In the genomic region with DNA sequence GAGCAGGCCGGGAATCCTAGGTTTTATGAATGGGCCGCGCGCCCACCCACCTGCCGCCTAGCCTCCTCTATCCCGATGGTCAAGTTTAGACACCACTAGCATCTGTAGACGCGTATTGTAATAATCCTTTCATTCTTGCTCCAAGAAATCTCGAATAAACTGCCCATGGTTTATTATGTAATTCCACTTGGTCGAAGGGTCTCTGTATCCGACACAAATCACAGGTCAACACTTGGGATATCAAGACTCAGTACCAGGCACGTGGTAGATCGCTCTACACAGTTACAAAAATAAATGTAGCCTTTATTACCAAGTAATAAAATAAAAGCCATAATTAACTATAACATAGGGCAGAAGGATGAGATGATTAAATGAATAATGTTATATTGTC, we compare ENCODE assay signal across 8 mouse cellular contexts. TPM values are rescaled to one million over a fixed set of nuclear protein-coding genes. Genes with fewer than 3 reads are reported as not detected.
DNase-seq lines count a peak whose midpoint lies in the region; ATAC-seq and TF ChIP-seq lines count a peak whose summit lies in the region.

No protein-coding gene starts in this region.

- DNase-seq in kidney, adult 2 months, result no peak
- DNase-seq in kidney, postnatal 10 days, result no peak
- no peak for DNase-seq in midbrain, embryonic 11.5 days (ENCODE audit: low spot score, missing footprints)
- DNase-seq in retina, embryonic 14.5 days (ENCODE audit: low spot score), result no peak
- no peak for DNase-seq in thymus, postnatal 36 days
- DNase-seq in ovary, postnatal 10 days (ENCODE audit: low spot score), result no peak

- no peaks in the 10 kb centered on the region for H3K9me3 ChIP-seq in hindbrain, embryonic 12.5 days (replicated peaks)
- no peaks in the 10 kb centered on the region for H3K9me3 ChIP-seq in midbrain, embryonic 11.5 days (ENCODE audit: control insufficient read depth, low read length)

- H3K4me2 ChIP-seq in hindbrain, embryonic 12.5 days (replicated peaks), result peak overlapping the region; percentile 84
- peak overlapping the region; percentile 41 for H3K4me2 ChIP-seq in midbrain, embryonic 11.5 days

- 7% methylated on average over 13 of the region's 13 CpGs for WGBS in kidney, adult 2 months
- 11% methylated on average over 13 of the region's 13 CpGs for WGBS in hindbrain, embryonic 12.5 days
- 14% methylated on average over 13 of the region's 13 CpGs for WGBS in midbrain, embryonic 11.5 days

- no peak for TF ChIP-seq POLR2A in kidney, adult 2 months (IDR thresholded peaks at IDR 0.05; ENCODE audit: low read depth, low read length)
- TF ChIP-seq POLR2A in bone marrow macrophage, adult 2 months (IDR thresholded peaks at IDR 0.05; ENCODE audit: borderline replicate concordance, low read depth, low read length), result no peak

- peaks cover 10% of the 10 kb centered on the region for H3K4me1 ChIP-seq in kidney, adult 2 months (ENCODE audit: control insufficient read depth, insufficient read depth, low read length)
- peaks cover 25% of the 10 kb centered on the region for H3K4me1 ChIP-seq in bone marrow macrophage, adult 2 months (ENCODE audit: control insufficient read depth, insufficient read depth, low read length)
- H3K4me1 ChIP-seq in hindbrain, embryonic 12.5 days, result peaks cover 24% of the 10 kb centered on the region
- H3K4me1 ChIP-seq in midbrain, embryonic 11.5 days (ENCODE audit: control insufficient read depth, insufficient read depth, low read length), result peaks cover 14% of the 10 kb centered on the region

- no peaks in the 10 kb centered on the region for H3K27me3 ChIP-seq in kidney, adult 2 months (replicated peaks; ENCODE audit: control insufficient read depth, insufficient read depth, low read length)
- no peaks in the 10 kb centered on the region for H3K27me3 ChIP-seq in hindbrain, embryonic 12.5 days
- no peaks in the 10 kb centered on the region for H3K27me3 ChIP-seq in midbrain, embryonic 11.5 days (ENCODE audit: control insufficient read depth, insufficient read depth, low read length)

- peaks cover 2% of the 10 kb centered on the region; the same call in 1 of the 2 replicates for H3K36me3 ChIP-seq in kidney, adult 2 months (ENCODE audit: control insufficient read depth, insufficient read depth, low read length)
- peaks cover 42% of the 10 kb centered on the region for H3K36me3 ChIP-seq in hindbrain, embryonic 12.5 days
- H3K36me3 ChIP-seq in midbrain, embryonic 11.5 days (ENCODE audit: control insufficient read depth, insufficient read depth, low read length), result peaks cover 13% of the 10 kb centered on the region

- ATAC-seq in hindbrain, embryonic 12.5 days (ENCODE audit: low FRiP score), result no peak; the same call in 1 of the 2 replicates
- ATAC-seq in midbrain, embryonic 11.5 days (ENCODE audit: low FRiP score), result no peak

- H3K27ac ChIP-seq in kidney, adult 2 months (ENCODE audit: insufficient read depth, low read depth, low read length), result no peak overlapping the region
- no peak overlapping the region for H3K27ac ChIP-seq in bone marrow macrophage, adult 2 months (ENCODE audit: insufficient read depth, low read depth, low read length)
- H3K27ac ChIP-seq in hindbrain, embryonic 12.5 days, result peak overlapping the region; percentile 97
- no peak overlapping the region for H3K27ac ChIP-seq in midbrain, embryonic 11.5 days (ENCODE audit: low read depth, low read length)

- no peak for TF ChIP-seq CTCF in kidney, adult 2 months (conservative IDR thresholded peaks at IDR 0.05; ENCODE audit: insufficient read depth, insufficient read length, low read depth, low read length)
- TF ChIP-seq CTCF in bone marrow macrophage, adult 2 months (IDR thresholded peaks at IDR 0.05; ENCODE audit: low read depth, low read length), result no peak

- no peak overlapping the region for H3K9ac ChIP-seq in hindbrain, embryonic 12.5 days
- no peak overlapping the region for H3K9ac ChIP-seq in midbrain, embryonic 11.5 days (ENCODE audit: low read length)

- peak overlapping the region; percentile 35; the same call in 1 of the 2 replicates for H3K4me3 ChIP-seq in kidney, adult 2 months (ENCODE audit: insufficient read depth, low read depth, low read length)
- H3K4me3 ChIP-seq in bone marrow macrophage, adult 2 months (ENCODE audit: insufficient read depth, low read length), result peak overlapping the region; percentile 74
- H3K4me3 ChIP-seq in hindbrain, embryonic 12.5 days, result peak overlapping the region; percentile 84
- H3K4me3 ChIP-seq in midbrain, embryonic 11.5 days (ENCODE audit: low read depth, low read length), result peak overlapping the region; percentile 62

RNA-seq across cellular contexts. Expression of gene Pip4k2b, which starts 0.8 kb away (rescaled TPM):
- polyA plus RNA-seq in kidney, adult 2 months (2012; rRNA removed), result 9.2 and 10.6 TPM in 2 replicates
- polyA plus RNA-seq in bone marrow macrophage, adult 2 months (2012; ENCODE audit: insufficient read depth, insufficient read length, missing spikeins), result 25.3 and 26.0 TPM in 2 replicates
- polyA plus RNA-seq in hindbrain, embryonic 12.5 days (2016; fragmentation: Nextera tagmentation; extraction: Ambion mirVana), result 2.6 and 3.4 TPM in 2 replicates
- 2.4 TPM in 2 replicates for polyA plus RNA-seq in midbrain, embryonic 11.5 days (2014; fragmentation: Nextera tagmentation; extraction: Ambion mirVana)

RNA-seq across cellular contexts. Expression of gene Cwc25, which starts 21.0 kb away (rescaled TPM):
- polyA plus RNA-seq in kidney, adult 2 months (2012; rRNA removed), result 7.1 and 8.5 TPM in 2 replicates
- polyA plus RNA-seq in bone marrow macrophage, adult 2 months (2012; ENCODE audit: insufficient read depth, insufficient read length, missing spikeins), result 19.1 and 19.8 TPM in 2 replicates
- polyA plus RNA-seq in hindbrain, embryonic 12.5 days (2016; fragmentation: Nextera tagmentation; extraction: Ambion mirVana), result 22.0 and 25.4 TPM in 2 replicates
- 12.6 and 15.0 TPM in 2 replicates for polyA plus RNA-seq in midbrain, embryonic 11.5 days (2014; fragmentation: Nextera tagmentation; extraction: Ambion mirVana)

RNA-seq across cellular contexts. Expression of gene 1700001P01Rik, which starts 30.4 kb away (rescaled TPM):
- not detected in 2 replicates for polyA plus RNA-seq in kidney, adult 2 months (2012; rRNA removed)
- not detected in 2 replicates for polyA plus RNA-seq in bone marrow macrophage, adult 2 months (2012; ENCODE audit: insufficient read depth, insufficient read length, missing spikeins)
- 0.68 and 0.98 TPM in 2 replicates for polyA plus RNA-seq in hindbrain, embryonic 12.5 days (2016; fragmentation: Nextera tagmentation; extraction: Ambion mirVana)
- polyA plus RNA-seq in midbrain, embryonic 11.5 days (2014; fragmentation: Nextera tagmentation; extraction: Ambion mirVana), result 0.47 and 0.78 TPM in 2 replicates

RNA-seq across cellular contexts. Expression of gene Rpl23, which starts 36.9 kb away (rescaled TPM):
- 118 and 181 TPM in 2 replicates for polyA plus RNA-seq in kidney, adult 2 months (2012; rRNA removed)
- polyA plus RNA-seq in bone marrow macrophage, adult 2 months (2012; ENCODE audit: insufficient read depth, insufficient read length, missing spikeins), result 854 and 1,184 TPM in 2 replicates
- polyA plus RNA-seq in hindbrain, embryonic 12.5 days (2016; fragmentation: Nextera tagmentation; extraction: Ambion mirVana), result 347 and 376 TPM in 2 replicates
- 441 and 443 TPM in 2 replicates for polyA plus RNA-seq in midbrain, embryonic 11.5 days (2014; fragmentation: Nextera tagmentation; extraction: Ambion mirVana)

RNA-seq across cellular contexts. Expression of gene Psmb3, which starts 42.1 kb away (rescaled TPM):
- 397 and 399 TPM in 2 replicates for polyA plus RNA-seq in kidney, adult 2 months (2012; rRNA removed)
- 125 and 142 TPM in 2 replicates for polyA plus RNA-seq in bone marrow macrophage, adult 2 months (2012; ENCODE audit: insufficient read depth, insufficient read length, missing spikeins)
- 375 and 438 TPM in 2 replicates for polyA plus RNA-seq in hindbrain, embryonic 12.5 days (2016; fragmentation: Nextera tagmentation; extraction: Ambion mirVana)
- polyA plus RNA-seq in midbrain, embryonic 11.5 days (2014; fragmentation: Nextera tagmentation; extraction: Ambion mirVana), result 477 and 517 TPM in 2 replicates
